Mouse (Mus musculus): ENCODE data around the gene Map2k6. TPM values are rescaled to one million over a fixed set of nuclear protein-coding genes. Genes with fewer than 3 reads are reported as not detected.

The Map2k6 gene
- total RNA-seq, 1 experiment from 2014 or later = 21.7 TPM

- no peak for ATAC-seq (replicated peaks in 1 of 2; ENCODE audit: insufficient read depth in 1 of 2, low FRiP score in 2 of 2, low TSS enrichment in 1 of 2, low read depth in 1 of 2, poor library complexity in 2 of 2, severe bottlenecking in 2 of 2)
Measured at GRCm38 (mm10) chr11:110470561-110471273, 71.8 kb downstream of the Map2k6 start.

GRCm38 (mm10) chr11:110471362-110471761 lies 72.4 kb downstream of the Map2k6 start:
- ATAC-seq (replicated peaks in 1 of 2; ENCODE audit: insufficient read depth in 1 of 2, low FRiP score in 2 of 2, low TSS enrichment in 1 of 2, low read depth in 1 of 2, poor library complexity in 2 of 2, severe bottlenecking in 2 of 2) = no peak

- no peak for ATAC-seq (replicated peaks in 1 of 2; ENCODE audit: insufficient read depth in 1 of 2, low FRiP score in 2 of 2, low TSS enrichment in 1 of 2, low read depth in 1 of 2, poor library complexity in 2 of 2, severe bottlenecking in 2 of 2)
Measured at GRCm38 (mm10) chr11:110472078-110472477, 73.2 kb downstream of the Map2k6 start.

- no peak for ATAC-seq (replicated peaks in 1 of 2; ENCODE audit: insufficient read depth in 1 of 2, low FRiP score in 2 of 2, low TSS enrichment in 1 of 2, low read depth in 1 of 2, poor library complexity in 2 of 2, severe bottlenecking in 2 of 2)
Measured at GRCm38 (mm10) chr11:110473495-110473894, 74.6 kb downstream of the Map2k6 start.

- ATAC-seq (replicated peaks in 1 of 2; ENCODE audit: insufficient read depth in 1 of 2, low FRiP score in 2 of 2, low TSS enrichment in 1 of 2, low read depth in 1 of 2, poor library complexity in 2 of 2, severe bottlenecking in 2 of 2) = peak; percentile 48; a peak in 3 of 4 replicates
Measured at GRCm38 (mm10) chr11:110476361-110477151, 77.6 kb downstream of the Map2k6 start.

GRCm38 (mm10) chr11:110477961-110478869 lies 79.3 kb downstream of the Map2k6 start:
- ATAC-seq (replicated peaks in 1 of 2; ENCODE audit: insufficient read depth in 1 of 2, low FRiP score in 2 of 2, low TSS enrichment in 1 of 2, low read depth in 1 of 2, poor library complexity in 2 of 2, severe bottlenecking in 2 of 2) = no peak

GRCm38 (mm10) chr11:110478978-110479384 lies 80.1 kb downstream of the Map2k6 start:
- peak; percentile 19 to 40; a peak in 2 of 4 replicates for ATAC-seq (replicated peaks in 1 of 2; ENCODE audit: insufficient read depth in 1 of 2, low FRiP score in 2 of 2, low TSS enrichment in 1 of 2, low read depth in 1 of 2, poor library complexity in 2 of 2, severe bottlenecking in 2 of 2)

GRCm38 (mm10) chr11:110481406-110481805 lies 82.5 kb downstream of the Map2k6 start:
- ATAC-seq (replicated peaks in 1 of 2; ENCODE audit: insufficient read depth in 1 of 2, low FRiP score in 2 of 2, low TSS enrichment in 1 of 2, low read depth in 1 of 2, poor library complexity in 2 of 2, severe bottlenecking in 2 of 2) = no peak

GRCm38 (mm10) chr11:110482176-110482575 lies 83.3 kb downstream of the Map2k6 start:
- ATAC-seq (replicated peaks in 1 of 2; ENCODE audit: insufficient read depth in 1 of 2, low FRiP score in 2 of 2, low TSS enrichment in 1 of 2, low read depth in 1 of 2, poor library complexity in 2 of 2, severe bottlenecking in 2 of 2) = no peak

- ATAC-seq (replicated peaks in 1 of 2; ENCODE audit: insufficient read depth in 1 of 2, low FRiP score in 2 of 2, low TSS enrichment in 1 of 2, low read depth in 1 of 2, poor library complexity in 2 of 2, severe bottlenecking in 2 of 2) = no peak
Measured at GRCm38 (mm10) chr11:110482649-110483048, 83.7 kb downstream of the Map2k6 start.

- peak; percentile 72 to 82 for ATAC-seq (replicated peaks in 1 of 2; ENCODE audit: insufficient read depth in 1 of 2, low FRiP score in 2 of 2, low TSS enrichment in 1 of 2, low read depth in 1 of 2, poor library complexity in 2 of 2, severe bottlenecking in 2 of 2)
Measured at GRCm38 (mm10) chr11:110483165-110483564, 84.2 kb downstream of the Map2k6 start.

GRCm38 (mm10) chr11:110484426-110484825 lies 85.5 kb downstream of the Map2k6 start:
- no peak for ATAC-seq (replicated peaks in 1 of 2; ENCODE audit: insufficient read depth in 1 of 2, low FRiP score in 2 of 2, low TSS enrichment in 1 of 2, low read depth in 1 of 2, poor library complexity in 2 of 2, severe bottlenecking in 2 of 2)

- no peak for ATAC-seq (replicated peaks in 1 of 2; ENCODE audit: insufficient read depth in 1 of 2, low FRiP score in 2 of 2, low TSS enrichment in 1 of 2, low read depth in 1 of 2, poor library complexity in 2 of 2, severe bottlenecking in 2 of 2)
Measured at GRCm38 (mm10) chr11:110485081-110485480, 86.2 kb downstream of the Map2k6 start.

GRCm38 (mm10) chr11:110487796-110488195 lies 88.9 kb downstream of the Map2k6 start:
- ATAC-seq (replicated peaks in 1 of 2; ENCODE audit: insufficient read depth in 1 of 2, low FRiP score in 2 of 2, low TSS enrichment in 1 of 2, low read depth in 1 of 2, poor library complexity in 2 of 2, severe bottlenecking in 2 of 2) = no peak

GRCm38 (mm10) chr11:110488301-110488700 lies 89.4 kb downstream of the Map2k6 start:
- no peak for ATAC-seq (replicated peaks in 1 of 2; ENCODE audit: insufficient read depth in 1 of 2, low FRiP score in 2 of 2, low TSS enrichment in 1 of 2, low read depth in 1 of 2, poor library complexity in 2 of 2, severe bottlenecking in 2 of 2)

- no peak for ATAC-seq (replicated peaks in 1 of 2; ENCODE audit: insufficient read depth in 1 of 2, low FRiP score in 2 of 2, low TSS enrichment in 1 of 2, low read depth in 1 of 2, poor library complexity in 2 of 2, severe bottlenecking in 2 of 2)
Measured at GRCm38 (mm10) chr11:110495323-110496060, 96.6 kb downstream of the Map2k6 start.

- peak; percentile 86 to 88 for ATAC-seq (replicated peaks in 1 of 2; ENCODE audit: insufficient read depth in 1 of 2, low FRiP score in 2 of 2, low TSS enrichment in 1 of 2, low read depth in 1 of 2, poor library complexity in 2 of 2, severe bottlenecking in 2 of 2)
Measured at GRCm38 (mm10) chr11:110496061-110496446, 97.1 kb downstream of the Map2k6 start.

Data from hematopoietic stem cell, adult 5-6 weeks (primary cell).